ENCODE assay signal across 10 mouse cellular contexts in the genomic region with DNA sequence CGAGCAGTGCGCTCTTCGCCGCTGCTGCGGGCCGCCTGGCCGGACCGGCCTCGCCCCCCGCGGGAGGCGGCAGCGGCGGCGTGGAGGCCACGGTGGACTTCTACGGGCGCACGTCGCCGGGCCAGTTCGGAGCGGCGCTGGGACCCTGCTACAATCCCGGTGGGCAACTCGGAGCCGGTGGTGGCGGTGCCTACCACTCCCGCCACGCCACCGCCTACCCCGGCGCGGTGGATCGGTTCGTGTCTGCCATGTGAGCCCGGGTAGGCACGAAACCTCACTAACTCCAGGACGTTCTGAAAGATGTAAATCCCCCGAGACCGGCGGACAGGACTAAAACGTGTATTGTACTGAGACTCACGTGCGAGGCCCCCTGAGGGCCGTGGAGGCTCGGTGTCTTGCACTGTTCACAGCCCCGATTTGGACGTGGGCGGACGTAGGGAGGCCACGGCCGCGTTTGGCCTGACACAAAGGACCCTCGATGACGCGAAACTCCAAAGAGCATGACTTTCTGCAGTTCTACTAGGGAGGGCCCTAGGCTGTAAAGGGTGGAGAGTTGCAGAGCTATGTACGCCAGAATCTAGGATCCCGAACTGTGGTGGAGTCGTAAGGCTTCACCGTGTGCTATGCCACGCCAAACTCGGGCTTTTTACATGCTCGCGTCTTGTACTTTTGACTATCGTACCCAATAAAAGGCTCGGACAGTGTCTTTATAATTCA. TPM values are rescaled to one million over a fixed set of nuclear protein-coding genes. Genes with fewer than 3 reads are reported as not detected.
A peak's percentile ranks its signal among the peaks of the same experiment; 100 is the strongest.
DNase-seq lines count a peak whose midpoint lies in the region; ATAC-seq lines count a peak whose summit lies in the region.
"Had no signal": no experiment of that assay in that cellular context is flagged by ENCODE, and none has a peak within 500 bp of the region (broad histone marks: within the 10 kb centered on the region; RNA-seq: fewer than 3 reads in every experiment).

No protein-coding gene starts in this region.

- DNase-seq in splenic B cell, adult 2 months (ENCODE audit: low read depth, low spot score) = peak; percentile 41
- no peak for DNase-seq in right cerebral cortex, postnatal 36 days (ENCODE audit: low spot score in 2 of 2)
- no peak for DNase-seq in left cerebral cortex, postnatal 25 days (ENCODE audit: low spot score in 2 of 2)
- DNase-seq in left cerebral cortex, postnatal 14 days (ENCODE audit: low spot score in 2 of 2) = no peak

- peaks cover 98% of the 10 kb centered on the region for H3K27me3 ChIP-seq in megakaryocyte, embryonic 14.5 days (replicated peaks)
- H3K27me3 ChIP-seq in embryonic facial prominence, embryonic 15.5 days = peaks cover 96% of the 10 kb centered on the region
- H3K27me3 ChIP-seq in limb, embryonic 13.5 days = peaks cover 100% of the 10 kb centered on the region
- H3K27me3 ChIP-seq in splenic B cell, adult 2 months (ENCODE audit: control insufficient read depth, insufficient read depth, low read length, poor library complexity, severe bottlenecking) = peaks cover 4% of the 10 kb centered on the region; the same call in 1 of the 2 replicates

- ATAC-seq in megakaryocyte, adult 5-6 weeks (ENCODE audit: poor library complexity, severe bottlenecking) = no peak
- no peak for ATAC-seq in embryonic facial prominence, embryonic 15.5 days (ENCODE audit: insufficient number of reproducible peaks, low FRiP score, low TSS enrichment, low read depth)
- ATAC-seq in limb, embryonic 13.5 days (ENCODE audit: low FRiP score, low read depth) = no peak

- H3K9ac ChIP-seq in embryonic facial prominence, embryonic 15.5 days = no peak overlapping the region
- H3K9ac ChIP-seq in limb, embryonic 13.5 days = no peak overlapping the region; the same call in 1 of the 2 replicates

- intact Hi-C loops in left cerebral cortex, postnatal 25 days (cut with DNase I) = no loop called here
- intact Hi-C loops in left cerebral cortex, postnatal 14 days (cut with DNase I) = no loop called here

- H3K4me3 ChIP-seq in megakaryocyte, embryonic 14.5 days (replicated peaks) = peak overlapping the region; percentile 87
- peak overlapping the region; percentile 43 for H3K4me3 ChIP-seq in embryonic facial prominence, embryonic 15.5 days (replicated peaks)
- peak overlapping the region; percentile 42 for H3K4me3 ChIP-seq in limb, embryonic 13.5 days

- H3K36me3 ChIP-seq in megakaryocyte, embryonic 14.5 days (replicated peaks; ENCODE audit: low read length) = no peaks in the 10 kb centered on the region
- no peaks in the 10 kb centered on the region for H3K36me3 ChIP-seq in embryonic facial prominence, embryonic 15.5 days
- H3K36me3 ChIP-seq in limb, embryonic 13.5 days = no peaks in the 10 kb centered on the region
- H3K36me3 ChIP-seq in splenic B cell, adult 2 months (ENCODE audit: control insufficient read depth, insufficient read depth, low read length, poor library complexity, severe bottlenecking) = no peaks in the 10 kb centered on the region

- no peak overlapping the region for H3K27ac ChIP-seq in embryonic facial prominence, embryonic 15.5 days (replicated peaks)
- H3K27ac ChIP-seq in limb, embryonic 13.5 days = no peak overlapping the region

- peaks cover 48% of the 10 kb centered on the region for H3K4me1 ChIP-seq in megakaryocyte, embryonic 14.5 days
- H3K4me1 ChIP-seq in embryonic facial prominence, embryonic 15.5 days = peaks cover 34% of the 10 kb centered on the region
- H3K4me1 ChIP-seq in limb, embryonic 13.5 days = peaks cover 20% of the 10 kb centered on the region

- H3K9me3 ChIP-seq in megakaryocyte, embryonic 14.5 days = peaks cover 21% of the 10 kb centered on the region
- no peaks in the 10 kb centered on the region for H3K9me3 ChIP-seq in embryonic facial prominence, embryonic 15.5 days (replicated peaks)
- no peaks in the 10 kb centered on the region for H3K9me3 ChIP-seq in limb, embryonic 13.5 days

- peak overlapping the region; percentile 52 for H3K4me2 ChIP-seq in embryonic facial prominence, embryonic 15.5 days (replicated peaks)
- H3K4me2 ChIP-seq in limb, embryonic 13.5 days (replicated peaks) = peak overlapping the region; percentile 60

- 3% methylated on average over 67 of the region's 67 CpGs for WGBS in embryonic facial prominence, embryonic 15.5 days
- 2% methylated on average over 67 of the region's 67 CpGs for WGBS in limb, embryonic 13.5 days

RNA-seq across cellular contexts. Expression of a gene that starts 1.8 kb away (rescaled TPM):
- polyA plus RNA-seq in megakaryocyte, embryonic 14.5 days (2012; ENCODE audit: insufficient read depth, low replicate concordance) = not detected in 2 replicates
- total RNA-seq in megakaryocyte, adult 5-6 weeks (2015) = 0.11 TPM in 1 of 2 replicates, not detected in the other
- not detected in 2 replicates for total RNA-seq in megakaryocyte, adult 5-6 weeks (2017)
- 1.9 and 2.1 TPM in 2 replicates for polyA plus RNA-seq in embryonic facial prominence, embryonic 15.5 days (2015; fragmentation: Nextera tagmentation; extraction: Ambion mirVana)
- polyA plus RNA-seq in limb, embryonic 13.5 days (2015; fragmentation: Nextera tagmentation; extraction: Ambion mirVana) = not detected in 2 replicates
- not detected for total RNA-seq in left cerebral cortex, postnatal 25 days (2021)
- not detected for total RNA-seq in left cerebral cortex, postnatal 14 days (2021)
- total RNA-seq: adrenal gland, adult 18-20 months had no signal
- polyA plus RNA-seq: urinary bladder, adult 2 months had no signal

RNA-seq across cellular contexts. Expression of a gene that starts 44.0 kb away (rescaled TPM):
- 1.5 and 3.7 TPM in 2 replicates for polyA plus RNA-seq in megakaryocyte, embryonic 14.5 days (2012; ENCODE audit: insufficient read depth, low replicate concordance)
- 6.9 and 8.4 TPM in 2 replicates for total RNA-seq in megakaryocyte, adult 5-6 weeks (2015)
- 6.8 and 9.0 TPM in 2 replicates for total RNA-seq in megakaryocyte, adult 5-6 weeks (2017)
- 9.2 and 10.8 TPM in 2 replicates for polyA plus RNA-seq in embryonic facial prominence, embryonic 15.5 days (2015; fragmentation: Nextera tagmentation; extraction: Ambion mirVana)
- 9.2 and 9.5 TPM in 2 replicates for polyA plus RNA-seq in limb, embryonic 13.5 days (2015; fragmentation: Nextera tagmentation; extraction: Ambion mirVana)
- 1 to 10 TPM; 4.2 to 4.7 TPM for total RNA-seq in left cerebral cortex, postnatal 25 days (2021)
- total RNA-seq in left cerebral cortex, postnatal 14 days (2021) = 1 to 10 TPM; 3.2 to 3.7 TPM
